Mouse (Mus musculus): Measurements from ENCODE around the gene Fam78a. TPM values are rescaled to one million over a fixed set of nuclear protein-coding genes. Genes with fewer than 3 reads are reported as not detected.

Gene Fam78a
- total RNA-seq, 2 experiments from 2014 or later: 9.9 to 12.0 TPM

GRCm38 (mm10) chr2:32078522-32078921, 6.1 kb downstream of the Fam78a start:
- Histone ChIP-seq H3K4me3 (peak overlapping the region; percentile 7), H3K27ac (peak overlapping the region; percentile 61)
- intact Hi-C loops (cut with DNase I): no loop called here
- DNase-seq: peak; percentile 48
- TF ChIP-seq CTCF (IDR thresholded peaks at IDR 0.05): no peak

DNA sequence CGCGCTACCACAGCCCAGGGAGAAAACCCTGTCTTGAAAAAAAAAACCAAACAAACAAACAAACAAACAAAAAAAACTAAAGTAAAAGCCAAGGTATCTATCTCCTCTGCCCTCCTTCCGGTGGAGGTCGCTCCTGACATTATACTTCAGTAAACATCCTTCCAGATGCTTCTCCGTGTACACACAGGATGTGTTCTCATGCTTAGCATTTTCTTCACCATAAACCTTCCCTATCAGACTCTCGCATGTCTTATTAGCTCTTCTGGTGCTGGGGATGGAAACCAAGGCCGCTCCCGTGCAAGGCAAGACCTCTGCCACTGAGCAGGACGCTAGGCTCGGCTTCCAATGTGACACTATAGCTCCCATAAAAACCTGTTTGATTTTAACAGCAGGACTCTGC, 6.9 kb downstream of the Fam78a start:
- no peak for TF ChIP-seq CTCF (IDR thresholded peaks at IDR 0.05)
- intact Hi-C loops (cut with DNase I): no loop called here
- peak overlapping the region; percentile 7; the same call in 1 of the 2 replicates for H3K4me3 ChIP-seq
- no peak for DNase-seq
- peak overlapping the region; percentile 61 for H3K27ac ChIP-seq

- TF ChIP-seq CTCF (IDR thresholded peaks at IDR 0.05): no peak
- no peak overlapping the region for H3K4me3 ChIP-seq
- DNase-seq: no peak
- H3K27ac ChIP-seq: no peak overlapping the region
- intact Hi-C loops (cut with DNase I): no loop called here
Measured at GRCm38 (mm10) chr2:32075368-32075767, 9.3 kb downstream of the Fam78a start.

DNA sequence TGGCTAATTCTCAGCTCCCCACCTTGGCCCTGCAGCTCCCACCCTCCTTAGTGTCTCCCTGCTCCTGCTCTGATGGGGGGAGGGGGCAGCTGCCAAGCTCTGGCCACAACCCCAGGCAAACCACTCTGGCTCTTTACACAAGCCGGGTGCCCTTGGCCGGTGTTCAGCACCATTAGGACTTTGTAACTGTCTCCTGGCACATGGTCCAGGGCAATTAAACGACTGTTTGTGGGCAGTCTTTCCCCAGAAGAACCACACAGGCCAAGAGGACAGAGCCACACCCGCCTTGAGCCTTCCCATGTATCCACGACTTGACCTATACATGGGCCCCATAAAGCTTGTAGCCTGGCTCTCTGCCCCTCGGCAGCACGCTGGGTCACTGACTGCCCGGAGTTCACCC, 10.3 kb downstream of the Fam78a start:
- H3K4me3 ChIP-seq: no peak overlapping the region
- H3K27ac ChIP-seq: peak overlapping the region; percentile 60
- intact Hi-C loops (cut with DNase I): no loop called here
- TF ChIP-seq CTCF (IDR thresholded peaks at IDR 0.05): no peak
- peak; percentile 85 for DNase-seq

DNA sequence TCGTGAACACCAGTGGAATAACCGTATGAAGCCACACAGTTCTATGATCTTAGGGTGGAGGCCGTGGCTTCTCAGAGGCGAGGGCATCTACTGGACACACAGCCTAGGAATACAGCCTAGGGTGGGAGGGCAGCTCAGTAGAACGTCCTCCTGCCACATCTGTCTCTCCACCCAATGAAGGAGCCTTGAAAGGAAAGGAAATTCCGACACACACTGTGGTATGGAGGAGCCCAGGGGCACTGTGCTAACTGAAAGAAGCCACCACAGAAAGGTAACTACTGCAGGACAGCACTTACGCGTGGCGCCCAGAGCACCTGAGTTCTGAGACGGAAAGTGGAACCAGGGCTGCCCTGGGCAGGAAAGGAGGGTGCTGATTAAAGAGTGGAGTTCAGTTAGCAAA, 13.9 kb downstream of the Fam78a start:
- Histone ChIP-seq H3K4me3 (no peak overlapping the region), H3K27ac (no peak overlapping the region)
- DNase-seq: no peak
- TF ChIP-seq CTCF (IDR thresholded peaks at IDR 0.05): no peak
- intact Hi-C loops (cut with DNase I): no loop called here

DNA sequence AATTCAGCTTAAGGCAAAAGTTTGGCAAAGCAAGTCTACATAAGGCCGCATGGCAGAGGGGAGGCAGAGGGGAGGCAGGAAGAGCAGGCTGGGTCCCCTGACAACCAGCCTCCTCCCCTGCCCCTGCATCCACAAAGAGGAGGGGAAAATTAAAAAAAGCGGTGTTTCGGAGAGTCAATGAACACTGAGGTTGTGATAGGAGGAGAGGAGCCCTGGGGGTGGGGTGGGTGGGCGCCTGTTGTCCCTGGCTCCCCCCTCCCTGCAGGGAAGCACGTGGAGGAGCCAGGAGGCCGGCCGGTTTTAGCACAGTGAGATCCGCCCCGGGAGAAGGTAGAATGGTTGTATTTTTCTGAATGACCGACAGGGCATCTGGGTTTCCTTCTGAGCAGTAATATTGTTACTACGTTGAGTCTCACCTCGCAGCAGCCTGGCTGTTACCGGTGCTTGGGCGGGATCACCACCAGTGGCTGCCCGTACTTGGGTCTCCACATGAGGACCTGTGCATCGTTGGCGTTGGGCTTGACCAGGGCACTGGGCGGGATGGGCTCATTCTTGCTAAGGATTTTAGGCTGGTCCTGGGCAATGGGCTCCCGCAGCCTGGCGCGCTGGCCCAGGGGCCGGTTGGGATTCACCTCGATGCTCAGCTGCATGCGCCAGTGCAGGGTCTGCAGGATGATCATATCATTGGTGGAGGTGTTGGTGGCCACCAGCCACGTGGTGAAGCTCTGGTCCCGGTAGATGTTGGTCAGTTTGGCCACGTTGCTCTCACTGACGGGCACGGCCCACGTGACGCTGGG, 15.6 kb downstream of the Fam78a start:
- Histone ChIP-seq H3K27ac (no peak overlapping the region), H3K4me3 (no peak overlapping the region)
- intact Hi-C loops (cut with DNase I): no loop called here
- no peak for DNase-seq
- no peak for TF ChIP-seq CTCF (IDR thresholded peaks at IDR 0.05)

DNA sequence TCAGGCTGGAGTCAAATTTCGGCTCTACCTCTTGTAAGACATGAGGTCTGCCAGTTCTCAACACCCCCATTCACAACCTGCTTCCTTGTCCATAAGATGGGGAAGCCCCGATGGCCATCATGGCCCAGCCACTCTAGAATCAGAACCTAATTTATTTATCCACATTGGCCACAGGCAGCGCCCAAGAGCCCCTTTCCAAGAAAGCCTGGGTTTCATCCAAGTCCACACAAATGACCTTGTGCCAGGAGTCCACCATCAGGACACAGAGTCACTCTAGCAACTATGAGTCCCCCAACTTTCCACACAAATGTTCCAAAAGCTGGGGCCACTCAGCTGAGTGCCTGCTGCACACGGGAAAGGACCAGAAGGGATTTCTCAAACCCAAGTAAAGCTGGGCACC, 18.7 kb downstream of the Fam78a start:
- no peak for TF ChIP-seq CTCF (IDR thresholded peaks at IDR 0.05)
- no peak overlapping the region for H3K4me3 ChIP-seq
- DNase-seq: peak; percentile 45
- H3K27ac ChIP-seq: no peak overlapping the region
- intact Hi-C loops (cut with DNase I): no loop called here

GRCm38 (mm10) chr2:32065371-32065791, 19.3 kb downstream of the Fam78a start:
- H3K4me3 ChIP-seq: no peak overlapping the region

GRCm38 (mm10) chr2:32064913-32065312, 19.7 kb downstream of the Fam78a start:
- intact Hi-C loops (cut with DNase I): no loop called here

More at GRCm38 (mm10) chr2:32065371-32065791, 19.3 kb downstream of the Fam78a start:
- intact Hi-C loops (cut with DNase I): no loop called here
- DNase-seq: no peak
- H3K27ac ChIP-seq: peak overlapping the region; percentile 81
- TF ChIP-seq CTCF (IDR thresholded peaks at IDR 0.05): no peak

GRCm38 (mm10) chr2:32063451-32064151, 21.1 kb downstream of the Fam78a start:
- no peak overlapping the region for H3K4me3 ChIP-seq
- H3K27ac ChIP-seq: peak overlapping the region; percentile 58
- no peak for TF ChIP-seq CTCF (IDR thresholded peaks at IDR 0.05)
- intact Hi-C loops (cut with DNase I): no loop called here
- no peak for DNase-seq

More at GRCm38 (mm10) chr2:32064913-32065312, 19.7 kb downstream of the Fam78a start:
- Histone ChIP-seq H3K27ac (peak overlapping the region; percentile 81), H3K4me3 (no peak overlapping the region)
- TF ChIP-seq CTCF (IDR thresholded peaks at IDR 0.05): no peak
- DNase-seq: peak; percentile 81

DNA sequence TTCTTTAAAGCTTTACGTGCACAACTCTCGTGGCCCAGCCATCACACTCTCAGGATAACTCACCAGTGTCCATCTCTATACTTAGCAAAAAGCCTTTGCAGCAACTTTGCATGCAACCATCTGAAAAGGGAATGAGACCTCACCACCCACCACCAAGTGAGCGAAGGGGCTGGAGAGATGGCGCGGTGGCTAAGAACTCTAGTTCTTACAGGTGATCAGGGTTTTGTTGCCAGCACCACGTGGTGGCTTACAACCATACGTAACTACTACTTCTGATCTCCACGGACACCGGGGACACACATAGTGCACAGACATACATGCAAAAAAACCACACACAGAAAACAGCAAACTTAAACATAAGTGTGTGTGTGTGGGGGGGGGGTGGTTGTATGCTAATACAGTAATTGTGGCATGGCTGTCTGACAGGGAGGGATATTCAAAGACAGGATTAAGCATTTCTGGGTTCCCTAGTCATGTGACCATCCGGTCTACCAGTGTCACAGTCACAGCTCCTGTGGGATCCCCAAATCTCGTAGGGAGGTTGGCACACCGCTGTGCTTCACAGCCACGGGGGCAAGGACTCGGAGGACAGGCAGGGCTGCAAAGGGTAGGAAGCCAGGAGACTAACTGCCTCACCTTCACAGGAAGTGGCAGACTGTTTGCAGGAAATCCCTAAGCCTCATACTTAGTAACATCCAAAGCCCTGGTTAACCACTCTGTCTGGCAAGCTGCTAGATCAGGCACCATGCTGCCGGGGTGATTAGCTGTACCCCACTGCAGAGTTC, 21.8 kb downstream of the Fam78a start:
- Histone ChIP-seq H3K4me3 (no peak overlapping the region), H3K27ac (no peak overlapping the region)
- no peak for DNase-seq
- intact Hi-C loops (cut with DNase I): no loop called here
- no peak for TF ChIP-seq CTCF (IDR thresholded peaks at IDR 0.05)

- no peak overlapping the region for H3K4me3 ChIP-seq
- no peak overlapping the region for H3K27ac ChIP-seq
- intact Hi-C loops (cut with DNase I): no loop called here
- DNase-seq: no peak
- no peak for TF ChIP-seq CTCF (IDR thresholded peaks at IDR 0.05)
Measured at GRCm38 (mm10) chr2:32061722-32062505, 22.7 kb downstream of the Fam78a start.
